Mouse (Mus musculus) heart, embryonic 13.5 days (tissue): ENCODE measurements around the gene Slc29a1. TPM values are rescaled to one million over a fixed set of nuclear protein-coding genes. Genes with fewer than 3 reads are reported as not detected.

Source experiments
- ATAC-seq: fragments of 200-750 bp; cut with Nextera tagmentation; 2 replicates; pipeline ENCODE4 v1.8.0; 2017; ENCODE audit warnings: moderate TSS enrichment; ENCODE audit not compliant: insufficient number of reproducible peaks, low FRiP score, low TSS enrichment; ENCODE audit errors: extremely low read depth
- H3K27ac ChIP-seq: fragments of 300-500 bp; sonication (generic); replicated peaks from 2 replicates; pipeline ENCODE4 v1.5.1; 2015; ENCODE audit warnings: moderate library complexity, mild to moderate bottlenecking, inconsistent platforms
- H3K27me3 ChIP-seq: fragments of 300-500 bp; sonication (generic); replicated peaks from 2 replicates; pipeline ENCODE4 v1.6.1; 2015; ENCODE audit warnings: mild to moderate bottlenecking, inconsistent platforms
- H3K36me3 ChIP-seq: fragments of 300-500 bp; sonication (generic); 2 replicates; pipeline ENCODE4 v1.6.1; 2015; ENCODE audit warnings: mild to moderate bottlenecking, inconsistent platforms
- H3K4me1 ChIP-seq: fragments of 300-500 bp; sonication (generic); 2 replicates; pipeline ENCODE4 v1.6.1; 2015; ENCODE audit warnings: inconsistent platforms
- H3K4me2 ChIP-seq: fragments of 300-500 bp; sonication (generic); 2 replicates; pipeline ENCODE4 v1.6.1; 2015; ENCODE audit warnings: inconsistent platforms, mild to moderate bottlenecking, moderate library complexity
- H3K4me3 ChIP-seq: fragments of 300-500 bp; sonication (generic); 2 replicates; pipeline ENCODE4 v1.5.1; 2015; ENCODE audit warnings: moderate library complexity, mild to moderate bottlenecking, inconsistent platforms
- H3K9ac ChIP-seq: fragments of 300-500 bp; sonication (generic); 2 replicates; pipeline ENCODE4 v1.6.1; 2015; ENCODE audit warnings: inconsistent platforms, mild to moderate bottlenecking, moderate library complexity
- H3K9me3 ChIP-seq: fragments of 300-500 bp; sonication (generic); 2 replicates; pipeline ENCODE4 v1.6.1; 2016; ENCODE audit warnings: inconsistent platforms
- WGBS: fragments of 180-500 bp; shearing (Covaris S2); methylation state at CpG from one replicate; pipeline ENCODE4 v1.1.7; 2015; ENCODE audit warnings: mixed read lengths; 5-methylcytosine and 5-hydroxymethylcytosine counted together
- polyA plus RNA-seq: library from polyadenylated mRNA; unstranded; fragments of >200 nt; fragmentation: Nextera tagmentation; extraction: Ambion mirVana; gene quantifications from 2 replicates; pipeline ENCODE4 v1.2.1, GENCODE M21; 2015

Gene Slc29a1
- polyA plus RNA-seq, 1 experiment from 2014 or later, result 68.8 TPM

DNA sequence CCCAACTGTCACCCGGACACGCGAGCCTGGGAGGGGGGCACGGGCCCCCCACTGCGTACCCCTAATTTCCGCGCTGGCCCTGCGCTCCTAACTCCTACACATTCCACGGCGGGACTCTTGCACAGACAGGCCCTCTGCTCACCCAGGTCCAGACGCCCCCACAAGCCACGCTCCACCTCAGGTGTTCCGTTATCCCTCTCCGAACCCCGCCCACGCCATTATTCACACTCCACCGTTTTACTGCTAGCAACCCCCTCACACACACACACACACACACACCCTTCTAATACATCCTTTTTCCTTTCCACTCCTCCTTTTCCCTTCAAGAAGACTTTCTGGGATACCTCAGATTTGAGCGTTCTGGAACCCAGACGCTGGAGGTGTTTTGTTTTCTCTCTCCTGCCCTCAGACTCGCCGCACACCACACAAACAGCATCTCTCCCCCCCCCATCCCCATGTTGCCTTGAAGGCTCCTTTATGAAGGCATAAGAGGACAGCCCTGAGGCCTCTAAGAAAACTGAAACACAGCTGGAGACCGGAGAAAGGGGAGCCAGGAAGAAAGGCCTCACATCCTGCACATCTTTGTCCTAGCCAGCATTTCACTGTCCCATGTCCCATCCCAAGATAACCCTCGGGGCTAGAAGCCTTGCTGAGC is 3.5 kb downstream of the Slc29a1 start:
- H3K36me3 ChIP-seq, result no peaks in the 10 kb centered on the region
- H3K27ac ChIP-seq, result peak overlapping the region; percentile 74
- peaks cover 14% of the 10 kb centered on the region for H3K27me3 ChIP-seq
- ATAC-seq, result no peak
- H3K9me3 ChIP-seq, result no peaks in the 10 kb centered on the region
- peak overlapping the region; percentile 69 for H3K4me3 ChIP-seq
- 15% methylated on average over 23 of the region's 23 CpGs for WGBS
- peaks cover 82% of the 10 kb centered on the region for H3K4me1 ChIP-seq
- H3K4me2 ChIP-seq, result peak overlapping the region; percentile 99
- peak overlapping the region; percentile 87 for H3K9ac ChIP-seq

GRCm38 (mm10) chr17:45594881-45595735 is 4.3 kb downstream of the Slc29a1 start:
- peak; percentile 67 for ATAC-seq

DNA sequence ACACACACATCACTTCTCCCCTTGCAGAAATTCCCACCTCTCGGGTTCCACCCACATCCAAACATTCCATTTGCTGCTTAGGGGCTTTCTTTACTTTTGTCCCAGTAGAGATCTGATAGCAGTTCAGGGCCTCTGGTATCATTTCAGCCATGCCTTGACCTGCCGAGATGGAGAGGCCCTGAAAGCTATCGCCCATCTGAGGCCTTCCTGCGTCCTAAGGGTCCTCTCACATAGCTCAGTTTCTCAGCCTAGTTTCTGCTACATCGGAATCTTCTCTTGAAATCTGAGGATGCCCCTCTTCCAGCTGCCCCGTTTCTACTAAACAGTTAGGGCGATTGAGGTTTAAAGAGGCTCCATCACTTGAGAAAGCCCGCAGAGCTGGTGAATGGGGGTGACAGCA is 5.2 kb downstream of the Slc29a1 start:
- Histone ChIP-seq H3K9me3 (no peaks in the 10 kb centered on the region), H3K27me3 (peaks cover 5% of the 10 kb centered on the region; the same call in 1 of the 2 replicates), H3K9ac (peak overlapping the region; percentile 87), H3K36me3 (peaks cover 11% of the 10 kb centered on the region), H3K27ac (no peak overlapping the region), H3K4me2 (peak overlapping the region; percentile 99), H3K4me3 (peak overlapping the region; percentile 69), H3K4me1 (peaks cover 71% of the 10 kb centered on the region)
- ATAC-seq, result no peak
- 40% methylated on average over 8 of the region's 8 CpGs for WGBS

More at GRCm38 (mm10) chr17:45594881-45595735, 4.3 kb downstream of the Slc29a1 start:
- Histone ChIP-seq H3K4me2 (peak overlapping the region; percentile 99), H3K27me3 (peaks cover 6% of the 10 kb centered on the region; the same call in 1 of the 2 replicates), H3K9ac (peak overlapping the region; percentile 87), H3K4me3 (peak overlapping the region; percentile 69), H3K9me3 (no peaks in the 10 kb centered on the region), H3K4me1 (peaks cover 80% of the 10 kb centered on the region), H3K27ac (peak overlapping the region; percentile 74), H3K36me3 (peaks cover 2% of the 10 kb centered on the region)
- 2% methylated on average over 48 of the region's 58 CpGs for WGBS

GRCm38 (mm10) chr17:45593479-45593878 is 5.9 kb downstream of the Slc29a1 start:
- Histone ChIP-seq H3K27me3 (peaks cover 5% of the 10 kb centered on the region; the same call in 1 of the 2 replicates), H3K9me3 (no peaks in the 10 kb centered on the region), H3K27ac (no peak overlapping the region; the same call in 1 of the 2 replicates), H3K4me2 (peak overlapping the region; percentile 99), H3K4me3 (peak overlapping the region; percentile 69), H3K9ac (peak overlapping the region; percentile 87), H3K36me3 (peaks cover 18% of the 10 kb centered on the region), H3K4me1 (peaks cover 64% of the 10 kb centered on the region)
- ATAC-seq, result 0 out of 2 replicates have a peak, but pooled peaks have one; percentile 6
- 20% methylated on average over 8 of the region's 8 CpGs for WGBS

DNA sequence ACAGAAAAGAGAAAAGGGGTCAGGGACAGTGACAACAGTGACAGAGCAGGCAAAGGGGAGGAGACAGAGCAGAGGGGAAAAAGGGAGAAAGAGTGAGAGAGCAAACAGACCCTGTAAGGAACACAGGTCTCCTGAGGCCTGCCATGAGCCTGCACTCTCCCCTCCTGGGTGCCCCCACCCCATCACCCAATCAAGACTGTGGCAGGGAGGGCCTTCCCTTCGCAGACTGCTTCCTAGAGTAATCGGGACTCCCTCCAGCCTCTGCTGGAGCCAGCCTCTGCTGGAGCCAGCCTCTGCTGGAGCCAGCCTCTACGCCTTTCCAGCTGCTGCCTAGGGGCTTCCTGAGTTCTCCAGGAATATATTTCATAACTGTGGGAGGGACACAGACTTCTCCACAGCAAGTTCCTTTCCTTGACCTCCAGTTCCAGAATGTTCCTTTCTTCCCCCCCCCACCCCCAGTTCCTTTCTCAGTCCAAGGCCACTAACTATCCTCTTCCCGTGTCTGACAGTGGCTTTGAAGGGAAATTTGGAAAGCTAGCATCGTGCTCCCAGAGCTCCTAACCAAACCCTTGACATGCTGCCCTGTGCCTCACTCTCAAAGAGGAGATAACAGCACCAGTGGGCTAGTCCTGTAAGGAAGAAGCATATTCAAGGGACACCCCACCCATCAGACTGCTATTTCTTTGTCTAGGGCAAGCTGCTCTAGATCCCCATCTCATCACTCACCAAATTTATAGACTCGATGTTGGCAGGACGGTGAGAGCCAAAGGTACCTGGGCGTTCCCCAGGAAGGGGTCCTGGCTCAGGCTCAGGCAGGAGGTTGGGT is 6.6 kb downstream of the Slc29a1 start:
- Histone ChIP-seq H3K4me2 (peak overlapping the region; percentile 99), H3K9ac (peak overlapping the region; percentile 87), H3K9me3 (no peaks in the 10 kb centered on the region), H3K27me3 (peaks cover 5% of the 10 kb centered on the region; the same call in 1 of the 2 replicates), H3K4me3 (peak overlapping the region; percentile 69), H3K36me3 (peaks cover 25% of the 10 kb centered on the region), H3K27ac (peak overlapping the region; percentile 80), H3K4me1 (peaks cover 63% of the 10 kb centered on the region)
- no peak for ATAC-seq
- 25% methylated on average over 8 of the region's 8 CpGs for WGBS

GRCm38 (mm10) chr17:45591701-45592605 is 7.5 kb downstream of the Slc29a1 start:
- no peak for ATAC-seq
- peaks cover 59% of the 10 kb centered on the region for H3K4me1 ChIP-seq
- H3K9ac ChIP-seq, result peak overlapping the region; percentile 87

GRCm38 (mm10) chr17:45590410-45590809 is 9.0 kb downstream of the Slc29a1 start:
- H3K36me3 ChIP-seq, result peaks cover 43% of the 10 kb centered on the region
- 78% methylated on average over 6 of the region's 6 CpGs for WGBS
- no peak overlapping the region for H3K9ac ChIP-seq
- no peak for ATAC-seq
- peaks cover 5% of the 10 kb centered on the region; the same call in 1 of the 2 replicates for H3K27me3 ChIP-seq
- no peak overlapping the region for H3K4me2 ChIP-seq
- H3K27ac ChIP-seq, result no peak overlapping the region
- no peak overlapping the region for H3K4me3 ChIP-seq
- H3K4me1 ChIP-seq, result peaks cover 53% of the 10 kb centered on the region
- peaks cover 7% of the 10 kb centered on the region; the same call in 1 of the 2 replicates for H3K9me3 ChIP-seq

More at GRCm38 (mm10) chr17:45591701-45592605, 7.5 kb downstream of the Slc29a1 start:
- 0 out of 2 replicates have a peak, but pooled peaks cover under 1% of the 10 kb centered on the region for H3K9me3 ChIP-seq
- peaks cover 5% of the 10 kb centered on the region; the same call in 1 of the 2 replicates for H3K27me3 ChIP-seq
- peaks cover 34% of the 10 kb centered on the region for H3K36me3 ChIP-seq
- peak overlapping the region; percentile 69 for H3K4me3 ChIP-seq
- H3K4me2 ChIP-seq, result peak overlapping the region; percentile 99
- WGBS, result 38% methylated on average over 16 of the region's 16 CpGs
- peak overlapping the region; percentile 80 for H3K27ac ChIP-seq

DNA sequence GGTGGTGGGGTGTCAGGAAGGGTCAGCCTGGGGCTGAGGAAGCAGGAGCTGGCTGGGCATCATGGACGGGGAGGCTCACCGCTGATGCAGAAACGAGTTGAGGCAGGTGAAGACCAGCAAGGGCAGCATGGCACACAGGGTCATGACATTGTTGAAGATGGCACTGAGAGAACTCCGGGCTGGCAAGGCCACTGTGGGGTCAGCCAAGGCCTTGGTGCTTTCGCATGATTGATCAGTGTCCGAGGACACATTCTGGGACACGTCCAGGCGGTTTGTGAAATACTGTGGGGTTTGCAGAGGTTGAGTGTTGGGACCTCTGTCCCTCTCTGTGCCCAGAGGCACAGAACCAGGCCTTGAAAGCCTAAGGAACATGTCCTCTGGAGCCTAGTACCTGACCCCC is 9.6 kb downstream of the Slc29a1 start:
- Histone ChIP-seq H3K4me3 (no peak overlapping the region), H3K9ac (no peak overlapping the region), H3K36me3 (peaks cover 43% of the 10 kb centered on the region), H3K9me3 (peaks cover 7% of the 10 kb centered on the region; the same call in 1 of the 2 replicates), H3K4me2 (no peak overlapping the region), H3K27me3 (peaks cover 5% of the 10 kb centered on the region; the same call in 1 of the 2 replicates), H3K27ac (no peak overlapping the region), H3K4me1 (peaks cover 55% of the 10 kb centered on the region)
- WGBS, result 90% methylated on average over 8 of the region's 8 CpGs
- ATAC-seq, result no peak

- Histone ChIP-seq H3K4me3 (no peak overlapping the region), H3K4me2 (no peak overlapping the region), H3K9me3 (peaks cover 7% of the 10 kb centered on the region; the same call in 1 of the 2 replicates), H3K36me3 (peaks cover 43% of the 10 kb centered on the region), H3K27me3 (peaks cover 2% of the 10 kb centered on the region; the same call in 1 of the 2 replicates), H3K9ac (no peak overlapping the region), H3K27ac (no peak overlapping the region), H3K4me1 (peaks cover 55% of the 10 kb centered on the region)
- WGBS, result 95% methylated on average over 7 of the region's 7 CpGs
- no peak for ATAC-seq
Measured at GRCm38 (mm10) chr17:45589236-45589635, 10.2 kb downstream of the Slc29a1 start.

GRCm38 (mm10) chr17:45588370-45588769 is 11.0 kb downstream of the Slc29a1 start:
- no peaks in the 10 kb centered on the region for H3K27me3 ChIP-seq
- H3K9me3 ChIP-seq, result peaks cover 7% of the 10 kb centered on the region; the same call in 1 of the 2 replicates
- peaks cover 55% of the 10 kb centered on the region for H3K4me1 ChIP-seq
- WGBS, result 93% methylated on average over 7 of the region's 7 CpGs
- H3K36me3 ChIP-seq, result peaks cover 43% of the 10 kb centered on the region
- no peak for ATAC-seq
- H3K27ac ChIP-seq, result no peak overlapping the region
- H3K4me2 ChIP-seq, result no peak overlapping the region
- no peak overlapping the region for H3K4me3 ChIP-seq
- no peak overlapping the region for H3K9ac ChIP-seq
